Mouse (Mus musculus): Measurements from ENCODE around the gene Aff1. TPM values are rescaled to one million over a fixed set of nuclear protein-coding genes. Genes with fewer than 3 reads are reported as not detected.

Aff1 gene
- polyA plus RNA-seq, 1 experiment from 2014 or later: 7.6 TPM

DNA sequence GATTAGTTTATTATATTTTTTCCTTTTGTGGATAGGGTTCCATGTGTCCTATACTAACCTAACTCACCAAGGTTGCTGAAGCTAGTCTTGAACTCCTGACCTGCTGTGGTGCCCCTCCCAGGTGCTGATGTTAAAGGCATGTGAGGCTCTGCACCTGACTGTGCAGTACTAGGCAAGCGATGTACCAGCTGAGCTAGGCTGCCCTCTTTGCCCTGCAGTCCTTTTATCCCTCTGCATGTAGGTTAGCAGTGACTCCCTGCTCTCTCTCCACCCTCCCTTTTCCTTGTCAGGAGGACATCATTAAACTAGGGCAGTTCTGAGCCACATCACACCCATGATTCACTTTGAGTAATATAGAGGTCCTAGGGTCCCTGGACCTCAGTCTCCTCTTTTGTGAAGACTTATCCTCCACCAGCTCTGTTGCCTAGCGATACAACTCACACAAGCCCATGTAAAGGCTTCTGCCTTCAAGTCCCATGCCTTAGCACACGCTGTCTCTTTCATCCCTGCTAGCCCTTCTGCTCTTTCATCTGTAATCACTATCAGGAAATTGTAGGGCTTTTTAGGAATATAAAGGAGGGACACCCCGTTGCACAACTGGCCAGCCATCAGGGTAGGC is 35.7 kb downstream of the Aff1 start:
- H3K9ac ChIP-seq: no peak overlapping the region
- H3K36me3 ChIP-seq: no peaks in the 10 kb centered on the region
- no peaks in the 10 kb centered on the region for H3K9me3 ChIP-seq (replicated peaks)
- whole genome bisulfite sequencing: 84% methylated on average over 4 of the region's 4 CpGs
- no peak overlapping the region for H3K4me3 ChIP-seq
- H3K4me2 ChIP-seq: no peak overlapping the region
- no peaks in the 10 kb centered on the region for H3K4me1 ChIP-seq (replicated peaks)
- H3K27me3 ChIP-seq: no peaks in the 10 kb centered on the region
- no peak overlapping the region for H3K27ac ChIP-seq
- ATAC-seq (replicated peaks; ENCODE audit: insufficient number of reproducible peaks, insufficient read depth, low FRiP score, low read depth): no peak

DNA sequence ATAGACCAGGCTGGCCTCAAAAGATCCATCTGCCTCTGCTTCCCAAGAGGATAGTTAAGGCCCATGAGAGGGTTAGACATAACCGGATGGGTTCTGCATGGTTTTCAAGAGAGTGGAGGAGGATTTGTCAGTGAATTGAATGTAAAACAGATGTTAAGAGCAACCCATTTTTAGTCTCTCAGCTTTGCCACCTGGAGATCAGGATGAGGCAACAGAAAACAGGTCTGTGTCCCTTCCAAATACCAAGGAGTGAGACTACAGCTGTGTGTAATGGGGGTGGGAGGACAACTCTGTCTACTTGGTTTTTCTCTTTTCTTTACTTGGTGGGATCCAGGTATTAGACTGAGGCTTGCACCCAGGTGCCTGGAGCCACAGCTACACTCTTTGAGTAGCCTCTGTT is 37.1 kb downstream of the Aff1 start:
- Histone ChIP-seq H3K4me2 (no peak overlapping the region), H3K4me1 (replicated peaks) (no peaks in the 10 kb centered on the region), H3K4me3 (no peak overlapping the region), H3K9ac (no peak overlapping the region), H3K27ac (no peak overlapping the region), H3K27me3 (no peaks in the 10 kb centered on the region), H3K36me3 (no peaks in the 10 kb centered on the region), H3K9me3 (replicated peaks) (no peaks in the 10 kb centered on the region)
- ATAC-seq (replicated peaks; ENCODE audit: insufficient number of reproducible peaks, insufficient read depth, low FRiP score, low read depth): no peak
- 80% methylated on average over 1 of the region's 1 CpGs for WGBS

DNA sequence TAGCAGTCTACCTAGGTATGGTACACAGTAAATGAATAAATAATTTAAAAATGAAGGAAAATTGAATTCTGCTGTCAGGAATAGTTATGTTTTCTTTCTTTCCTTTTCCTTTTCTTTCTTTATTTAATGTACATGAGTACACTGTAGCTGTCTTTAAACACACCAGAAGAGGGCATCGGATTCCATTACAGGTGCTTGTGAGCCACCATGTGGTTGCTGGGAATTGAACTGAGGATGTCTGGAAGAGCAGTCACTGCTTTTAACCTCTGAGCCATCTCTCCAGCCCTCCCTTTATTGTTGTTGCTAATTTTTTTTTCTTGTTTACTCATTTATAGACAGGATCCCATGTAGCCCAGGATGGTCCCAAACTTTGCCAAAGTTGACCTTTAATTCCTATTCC is 38.0 kb downstream of the Aff1 start:
- Histone ChIP-seq H3K9me3 (replicated peaks) (no peaks in the 10 kb centered on the region), H3K27me3 (no peaks in the 10 kb centered on the region), H3K4me1 (replicated peaks) (no peaks in the 10 kb centered on the region), H3K4me3 (no peak overlapping the region), H3K36me3 (no peaks in the 10 kb centered on the region), H3K4me2 (no peak overlapping the region), H3K27ac (no peak overlapping the region), H3K9ac (no peak overlapping the region)
- no peak for ATAC-seq (replicated peaks; ENCODE audit: insufficient number of reproducible peaks, insufficient read depth, low FRiP score, low read depth)
- WGBS: 89% methylated on average over 1 of the region's 1 CpGs

DNA sequence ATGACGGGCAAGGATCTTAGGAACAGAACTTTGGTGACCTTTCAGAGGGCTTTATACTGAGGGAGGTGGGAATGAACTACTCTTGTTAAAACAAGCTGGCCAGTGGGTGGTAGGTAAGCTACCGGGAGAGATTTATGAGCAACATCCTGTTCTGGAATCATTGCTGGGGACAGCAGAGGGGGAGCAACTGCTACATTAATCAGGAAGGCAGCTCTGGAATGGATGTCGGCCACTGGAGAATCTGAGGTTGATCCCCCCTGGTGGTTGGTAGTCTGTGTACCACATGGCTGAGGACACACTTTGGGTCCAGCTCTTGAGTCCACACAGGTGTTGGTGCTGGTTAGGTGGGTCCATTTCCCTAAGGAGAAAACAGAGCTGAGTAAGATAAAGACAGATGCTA is 38.6 kb downstream of the Aff1 start:
- no peaks in the 10 kb centered on the region for H3K4me1 ChIP-seq (replicated peaks)
- H3K27ac ChIP-seq: no peak overlapping the region
- no peaks in the 10 kb centered on the region for H3K27me3 ChIP-seq
- no peak for ATAC-seq (replicated peaks; ENCODE audit: insufficient number of reproducible peaks, insufficient read depth, low FRiP score, low read depth)
- no peak overlapping the region for H3K4me2 ChIP-seq
- H3K4me3 ChIP-seq: no peak overlapping the region
- no peaks in the 10 kb centered on the region for H3K36me3 ChIP-seq
- 44% methylated on average over 3 of the region's 3 CpGs for WGBS
- H3K9me3 ChIP-seq (replicated peaks): no peaks in the 10 kb centered on the region
- H3K9ac ChIP-seq: no peak overlapping the region

DNA sequence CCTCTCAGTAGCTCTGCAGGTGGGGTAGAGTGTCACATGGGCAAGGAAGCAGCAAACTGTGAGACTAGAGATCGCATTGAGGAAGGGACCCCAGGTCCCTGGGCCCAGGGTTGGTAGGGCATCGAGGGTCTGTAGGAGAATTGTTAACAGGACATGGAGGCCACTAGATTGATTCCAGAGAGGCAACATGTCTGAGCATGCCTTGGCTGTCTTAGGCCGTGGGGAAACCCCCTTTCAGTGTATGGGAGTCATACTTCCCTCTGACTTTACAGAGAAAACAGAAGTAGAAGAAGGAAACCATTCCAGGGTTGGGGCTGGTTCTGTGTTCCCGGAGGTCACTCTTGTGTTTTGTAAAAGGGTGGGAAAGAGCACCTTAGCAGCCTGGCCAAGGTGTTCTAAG is 40.4 kb downstream of the Aff1 start:
- no peaks in the 10 kb centered on the region for H3K4me1 ChIP-seq (replicated peaks)
- no peak overlapping the region for H3K4me3 ChIP-seq
- ATAC-seq (replicated peaks; ENCODE audit: insufficient number of reproducible peaks, insufficient read depth, low FRiP score, low read depth): no peak
- H3K4me2 ChIP-seq: no peak overlapping the region
- H3K9ac ChIP-seq: no peak overlapping the region
- no peaks in the 10 kb centered on the region for H3K27me3 ChIP-seq
- H3K9me3 ChIP-seq (replicated peaks): no peaks in the 10 kb centered on the region
- no peak overlapping the region for H3K27ac ChIP-seq
- no peaks in the 10 kb centered on the region for H3K36me3 ChIP-seq
- 80% methylated on average over 4 of the region's 4 CpGs for WGBS

DNA sequence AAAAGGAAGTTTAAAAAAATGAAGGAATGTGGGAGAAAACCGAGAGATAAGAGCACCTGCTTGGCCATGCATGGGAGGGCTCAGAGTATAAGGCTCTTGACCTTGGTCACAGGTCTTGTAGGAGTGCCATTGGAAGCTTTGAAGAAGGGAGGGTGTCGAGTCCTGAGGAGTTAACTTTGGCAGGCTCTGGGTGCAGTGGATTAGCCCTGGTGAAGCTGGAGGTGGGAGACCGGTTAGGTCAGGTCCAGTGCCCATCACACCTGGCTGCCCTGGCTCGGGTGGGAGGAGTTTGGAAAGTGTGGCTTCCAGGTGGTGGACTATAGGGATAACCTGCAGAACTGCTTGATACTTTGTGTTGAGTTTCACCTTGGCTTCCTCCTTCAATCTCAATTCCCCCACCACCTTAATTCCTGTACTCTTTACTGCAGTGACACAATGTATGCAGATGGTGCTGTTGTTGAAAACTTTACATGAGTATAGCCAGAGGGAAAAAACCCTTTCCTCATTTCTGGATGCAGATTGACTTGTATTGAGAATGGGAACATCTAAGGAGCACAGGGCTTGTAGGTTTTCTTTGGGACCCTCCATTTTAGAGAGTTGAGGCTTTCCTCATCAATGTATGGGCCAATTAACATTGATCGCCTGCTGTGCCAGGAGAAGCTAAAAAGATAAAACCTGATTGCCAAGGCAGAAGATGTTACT is 43.4 kb downstream of the Aff1 start:
- WGBS: 66% methylated on average over 5 of the region's 5 CpGs
- Histone ChIP-seq H3K4me3 (no peak overlapping the region), H3K36me3 (no peaks in the 10 kb centered on the region), H3K27me3 (no peaks in the 10 kb centered on the region), H3K9me3 (replicated peaks) (no peaks in the 10 kb centered on the region), H3K27ac (no peak overlapping the region), H3K9ac (no peak overlapping the region), H3K4me2 (no peak overlapping the region), H3K4me1 (replicated peaks) (no peaks in the 10 kb centered on the region)
- ATAC-seq (replicated peaks; ENCODE audit: insufficient number of reproducible peaks, insufficient read depth, low FRiP score, low read depth): no peak

DNA sequence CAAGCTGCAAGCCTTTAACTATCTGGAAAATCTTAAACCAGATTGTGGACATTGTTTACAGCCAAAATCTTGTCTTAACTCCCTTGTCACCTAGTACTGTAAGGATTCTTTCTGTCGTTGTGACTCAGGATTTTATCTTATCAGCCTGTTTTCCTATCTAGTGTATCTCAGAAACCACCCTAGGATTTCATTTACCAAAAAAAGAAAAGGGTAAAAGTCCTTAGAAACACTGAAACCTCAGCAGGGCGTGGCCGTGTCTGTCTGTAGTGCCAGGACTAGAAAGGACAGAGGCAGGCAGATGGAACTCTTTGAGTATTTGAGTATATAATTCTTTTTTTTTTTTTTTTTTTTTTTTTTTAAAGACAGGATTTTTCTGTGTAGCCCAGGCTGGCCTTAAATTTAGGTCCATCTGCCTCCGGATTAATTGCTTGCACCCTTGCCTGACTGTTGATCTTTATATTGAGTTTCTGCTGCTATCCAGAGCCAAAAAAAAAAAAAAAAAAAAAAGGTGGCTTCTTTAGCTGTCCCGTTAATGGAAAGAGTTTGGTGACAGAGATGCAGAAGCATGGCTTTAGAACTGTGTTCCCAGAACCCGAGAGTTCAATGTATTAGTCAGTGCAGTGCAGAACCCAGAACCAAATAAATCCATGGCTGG is 44.5 kb downstream of the Aff1 start:
- H3K4me3 ChIP-seq: no peak overlapping the region
- H3K9me3 ChIP-seq (replicated peaks): no peaks in the 10 kb centered on the region
- H3K36me3 ChIP-seq: no peaks in the 10 kb centered on the region
- H3K27ac ChIP-seq: no peak overlapping the region
- H3K9ac ChIP-seq: no peak overlapping the region
- no peaks in the 10 kb centered on the region for H3K27me3 ChIP-seq
- ATAC-seq (replicated peaks; ENCODE audit: insufficient number of reproducible peaks, insufficient read depth, low FRiP score, low read depth): no peak
- no peaks in the 10 kb centered on the region for H3K4me1 ChIP-seq (replicated peaks)
- WGBS: 52% methylated on average over 6 of the region's 6 CpGs
- H3K4me2 ChIP-seq: no peak overlapping the region

DNA sequence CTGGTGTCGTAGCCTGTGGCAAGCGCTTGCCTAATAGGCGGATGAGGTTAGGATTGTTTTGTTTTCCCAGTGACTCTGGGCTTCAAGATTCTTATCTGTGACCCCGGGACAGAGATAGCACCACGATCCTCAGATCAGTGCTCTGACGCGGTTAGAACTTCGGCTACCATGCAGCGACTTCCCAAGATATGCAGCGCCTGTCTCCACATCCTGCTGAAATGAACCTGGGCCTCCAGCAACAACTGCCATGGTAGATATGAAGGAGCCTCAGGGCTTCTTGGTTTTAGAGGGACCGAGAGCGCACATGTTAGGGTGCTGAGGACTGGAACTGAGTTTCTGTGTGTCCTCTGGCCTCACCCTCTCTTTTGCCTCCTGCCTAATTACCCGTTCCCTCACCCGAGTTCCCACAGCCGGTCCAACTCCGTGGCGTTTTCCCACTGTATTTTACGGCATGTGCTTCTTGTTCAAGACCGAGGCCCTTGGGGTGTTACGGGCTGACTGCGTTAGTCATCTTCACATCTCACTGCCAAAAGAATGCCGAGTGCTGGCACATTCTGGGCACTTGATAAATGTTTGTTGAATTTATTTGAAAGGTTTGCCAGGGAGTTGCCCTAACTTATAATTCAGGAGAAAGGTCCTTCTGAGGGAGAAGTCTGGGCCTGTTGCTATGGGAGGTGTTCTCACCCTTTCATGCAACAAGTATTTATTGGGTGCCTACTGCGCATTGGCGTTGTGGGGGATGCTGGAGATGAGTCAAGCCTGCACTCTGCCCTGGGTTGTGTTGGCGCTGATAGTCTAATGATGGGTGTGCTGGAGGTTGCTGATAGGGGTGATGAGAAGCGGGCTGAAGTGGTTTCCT is 45.3 kb downstream of the Aff1 start:
- H3K4me1 ChIP-seq (replicated peaks): no peaks in the 10 kb centered on the region
- 55% methylated on average over 26 of the region's 26 CpGs for WGBS
- no peak for ATAC-seq (replicated peaks; ENCODE audit: insufficient number of reproducible peaks, insufficient read depth, low FRiP score, low read depth)
- H3K27ac ChIP-seq: no peak overlapping the region
- H3K9me3 ChIP-seq (replicated peaks): no peaks in the 10 kb centered on the region
- no peak overlapping the region for H3K4me3 ChIP-seq
- no peaks in the 10 kb centered on the region for H3K27me3 ChIP-seq
- no peak overlapping the region for H3K9ac ChIP-seq
- H3K36me3 ChIP-seq: no peaks in the 10 kb centered on the region
- no peak overlapping the region for H3K4me2 ChIP-seq

DNA sequence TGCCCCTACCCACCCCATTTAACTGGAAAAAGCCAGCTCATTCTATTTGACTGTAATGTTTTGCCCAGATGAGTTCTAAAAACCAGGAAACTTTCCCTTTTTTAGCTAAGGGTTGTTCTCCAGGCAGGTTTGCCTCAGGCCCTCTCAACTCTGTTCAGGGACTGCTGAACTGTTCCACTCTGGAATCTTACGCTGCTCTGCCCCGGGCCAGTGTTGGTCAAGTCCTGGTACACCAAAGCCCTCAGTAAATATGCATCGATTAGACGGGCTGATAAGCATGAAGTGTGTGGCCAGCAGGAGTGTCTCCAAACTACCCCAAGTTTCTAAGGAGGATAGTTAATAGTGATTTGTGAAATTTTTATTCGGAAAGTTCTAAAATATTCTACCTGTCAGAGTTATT is 46.3 kb downstream of the Aff1 start:
- Histone ChIP-seq H3K9me3 (replicated peaks) (no peaks in the 10 kb centered on the region), H3K27me3 (no peaks in the 10 kb centered on the region), H3K36me3 (no peaks in the 10 kb centered on the region), H3K4me1 (replicated peaks) (no peaks in the 10 kb centered on the region), H3K4me2 (no peak overlapping the region), H3K4me3 (no peak overlapping the region), H3K9ac (no peak overlapping the region), H3K27ac (no peak overlapping the region)
- 71% methylated on average over 5 of the region's 5 CpGs for WGBS
- no peak for ATAC-seq (replicated peaks; ENCODE audit: insufficient number of reproducible peaks, insufficient read depth, low FRiP score, low read depth)

DNA sequence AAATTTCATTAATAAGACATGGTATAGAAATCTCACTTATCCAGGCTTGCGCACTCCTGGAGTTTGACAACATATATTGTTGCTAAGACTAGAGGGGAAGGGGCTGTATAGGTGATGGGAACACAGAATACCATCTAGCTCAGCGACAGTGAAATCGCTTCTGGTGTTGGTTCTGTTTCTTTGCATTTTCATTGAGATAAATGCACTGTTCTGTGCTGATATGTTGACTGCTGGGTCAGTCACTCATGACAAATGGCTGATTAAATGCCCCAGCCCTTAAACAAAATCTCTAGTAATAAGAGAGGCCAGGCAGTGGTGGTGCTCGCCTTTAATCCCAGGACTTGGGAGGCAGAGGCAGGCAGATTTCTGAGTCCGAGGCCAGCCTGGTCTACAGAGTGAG is 47.0 kb downstream of the Aff1 start:
- Histone ChIP-seq H3K27me3 (no peaks in the 10 kb centered on the region), H3K36me3 (no peaks in the 10 kb centered on the region), H3K4me3 (no peak overlapping the region), H3K9ac (no peak overlapping the region), H3K4me2 (no peak overlapping the region), H3K9me3 (replicated peaks) (no peaks in the 10 kb centered on the region), H3K4me1 (replicated peaks) (no peaks in the 10 kb centered on the region), H3K27ac (no peak overlapping the region)
- no peak for ATAC-seq (replicated peaks; ENCODE audit: insufficient number of reproducible peaks, insufficient read depth, low FRiP score, low read depth)
- 89% methylated on average over 5 of the region's 5 CpGs for WGBS

DNA sequence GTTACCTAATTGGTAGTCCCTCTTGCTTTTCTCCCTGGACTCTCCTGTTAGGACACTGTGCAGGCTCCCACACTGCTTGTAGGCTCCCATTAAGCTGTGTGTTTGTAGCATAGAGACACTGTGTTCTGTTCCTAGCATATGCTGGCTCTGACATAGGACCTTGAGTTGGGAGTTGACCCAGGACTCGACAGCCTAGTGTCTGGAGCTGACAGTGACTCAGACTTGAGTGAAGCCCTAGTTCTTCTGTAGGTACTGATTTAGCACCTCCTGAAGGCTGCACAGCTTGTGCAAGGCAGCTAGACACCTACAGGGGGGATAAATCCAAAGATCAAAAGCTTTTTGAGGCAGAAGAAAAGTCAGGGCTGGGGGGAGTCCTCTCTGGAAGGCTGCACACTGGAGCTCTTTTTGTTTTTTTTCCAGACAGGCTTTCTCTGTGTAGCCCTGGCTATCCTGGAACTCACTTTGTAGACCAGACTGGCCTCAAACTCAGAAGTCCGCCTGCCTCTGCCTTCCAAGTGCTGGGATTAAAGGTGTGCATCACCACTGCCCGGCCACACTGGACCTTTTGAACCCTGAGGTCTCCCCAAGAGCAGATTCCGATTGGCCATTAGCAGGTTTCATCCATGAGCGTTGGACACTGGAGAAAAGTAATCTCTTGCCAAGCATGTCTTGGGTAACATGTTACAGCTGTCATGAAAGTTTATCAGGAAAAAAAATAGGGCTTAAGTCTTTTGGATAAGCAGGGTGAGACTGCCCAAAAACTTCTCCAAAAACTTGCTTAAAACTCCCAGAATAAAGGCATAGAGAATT is 48.1 kb downstream of the Aff1 start:
- Histone ChIP-seq H3K9ac (no peak overlapping the region), H3K36me3 (no peaks in the 10 kb centered on the region), H3K9me3 (replicated peaks) (no peaks in the 10 kb centered on the region), H3K4me2 (no peak overlapping the region), H3K4me3 (no peak overlapping the region), H3K27ac (no peak overlapping the region), H3K4me1 (replicated peaks) (no peaks in the 10 kb centered on the region), H3K27me3 (no peaks in the 10 kb centered on the region)
- WGBS: 59% methylated on average over 5 of the region's 5 CpGs
- ATAC-seq (replicated peaks; ENCODE audit: insufficient number of reproducible peaks, insufficient read depth, low FRiP score, low read depth): no peak
